Mouse (Mus musculus) G1E (cell line): ENCODE data around the gene St8sia6.

Experiments used
- CTCF ChIP-seq: IDR thresholded peaks from 2 replicates; pipeline ENCODE4 v1.5.1; 2012; ENCODE audit warnings: low read depth, low read length, inconsistent platforms, mixed read lengths
- GATA1 ChIP-seq: IDR thresholded peaks from 2 replicates; pipeline ENCODE4 v1.6.1; 2012; ENCODE audit warnings: borderline replicate concordance, low read length, inconsistent platforms, mixed read lengths
- GATA2 ChIP-seq: IDR thresholded peaks from 2 replicates; pipeline ENCODE4 v1.6.1; 2012; ENCODE audit warnings: low read depth, low read length, inconsistent platforms, borderline replicate concordance
- POLR2AphosphoS5 ChIP-seq: IDR thresholded peaks from 2 replicates; pipeline ENCODE4 v1.6.1; 2012; ENCODE audit warnings: low read depth, low read length, inconsistent platforms; ENCODE audit not compliant: insufficient replicate concordance
- TAL1 ChIP-seq: conservative IDR thresholded peaks from 2 replicates; pipeline ENCODE4 v1.6.1; 2012; ENCODE audit warnings: low read depth, low read length, inconsistent platforms, mixed read lengths

- TF ChIP-seq GATA2 (no peak), CTCF (no peak), POLR2AphosphoS5 (no peak), GATA1 (no peak), TAL1 (no peak)
Measured at GRCm38 (mm10) chr2:13718628-13719185, 75.2 kb downstream of the St8sia6 start.
